Mouse (Mus musculus) T-helper 17 cell (primary cell): ENCODE results near the gene Gm5868.
"Not testable (repeated sequence)": the region's sequence is repeated elsewhere in the genome, so short reads cannot be mapped to it uniquely, and the experiment has no call there.

ENCODE experiments used
- in situ Hi-C, 2 experiments: fragments of 300-600 bp; cut with MboI, MseI; formaldehyde crosslinking; loops; 1 replicate in 1 of 2; 2 replicates in 1 of 2; pipeline ENCODE4 v1.15.1; 2025; ENCODE audit warnings: high pct_unique_total_duplicates in 2 of 2

Gene Gm5868

DNA sequence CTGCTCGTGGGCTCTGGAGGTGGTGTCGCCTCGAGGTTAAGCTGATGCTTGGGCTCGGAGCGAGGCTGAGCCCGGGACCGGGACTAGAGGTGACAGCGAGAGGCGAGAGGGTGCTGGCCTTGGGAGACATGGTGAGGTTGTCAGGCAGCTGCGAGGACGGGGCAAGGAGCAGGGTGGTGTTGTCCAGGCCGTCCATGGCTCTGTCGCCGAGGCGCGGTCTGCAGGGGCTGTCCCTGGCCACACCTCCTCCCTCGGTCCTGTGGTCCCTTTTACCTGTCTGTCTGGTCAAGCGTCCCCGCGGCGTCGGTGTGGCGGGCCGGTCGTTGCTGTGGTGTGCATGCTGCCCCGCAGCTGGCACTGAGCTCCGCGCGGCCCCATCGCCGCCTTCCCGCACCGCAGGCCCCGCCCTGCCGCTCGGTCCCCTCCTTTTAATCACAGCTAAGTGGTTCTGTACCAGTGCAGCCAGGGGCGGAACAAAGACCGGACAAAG, at the start of gene Gm5868:
Gm5868 (minus strand) TSS at position 360 of the 490 bp plus-strand sequence.
- in situ Hi-C loops = no loop called here

DNA sequence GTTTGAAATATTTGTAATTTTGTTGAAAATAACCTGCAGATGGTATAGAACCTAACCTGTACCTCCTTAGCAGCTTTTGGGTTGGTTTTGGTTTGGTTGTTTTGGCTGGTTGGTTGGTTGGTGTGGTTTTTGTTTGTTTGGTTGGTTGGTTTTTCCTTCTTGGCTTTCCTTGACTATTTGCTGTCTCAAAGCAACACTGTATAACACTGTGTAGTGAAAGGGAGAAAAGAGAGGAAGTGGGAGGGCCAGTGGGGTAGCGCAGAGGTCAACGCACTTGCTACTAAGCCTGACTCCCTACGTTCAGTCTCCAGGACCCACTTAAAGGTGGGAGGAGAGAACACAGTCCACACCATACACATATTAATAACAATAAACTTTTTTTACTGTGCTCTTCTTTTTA, 49.2 kb upstream of the Gm5868 start:
- in situ Hi-C loops = loop anchor here in 1 of 2 experiments (5.0 kb wide), 1 partner anchor 206 kb away; no protein-coding TSS in a partner anchor

DNA sequence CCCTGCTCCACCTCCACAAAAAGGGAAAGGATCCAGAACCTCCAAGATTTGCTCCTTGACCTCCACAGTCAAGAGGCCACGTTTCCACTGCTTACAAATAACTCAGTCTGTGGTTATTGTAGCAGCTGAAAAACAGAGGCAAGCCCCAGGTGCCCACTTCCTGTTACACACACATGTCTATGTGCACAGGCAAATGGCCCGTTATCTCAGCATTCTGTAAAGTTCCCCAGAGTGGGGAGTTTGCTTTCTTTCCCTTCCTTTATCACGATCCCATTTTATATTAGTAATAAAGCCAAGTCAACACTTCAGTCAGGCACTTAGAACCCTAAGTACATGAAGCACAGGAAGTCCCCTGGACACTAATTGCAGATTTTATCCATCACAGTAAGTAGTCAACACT, 48.8 kb upstream of the Gm5868 start:
- in situ Hi-C loops = loop anchor here in 1 of 2 experiments (5.0 kb wide), 1 partner anchor 206 kb away; no protein-coding TSS in a partner anchor

DNA sequence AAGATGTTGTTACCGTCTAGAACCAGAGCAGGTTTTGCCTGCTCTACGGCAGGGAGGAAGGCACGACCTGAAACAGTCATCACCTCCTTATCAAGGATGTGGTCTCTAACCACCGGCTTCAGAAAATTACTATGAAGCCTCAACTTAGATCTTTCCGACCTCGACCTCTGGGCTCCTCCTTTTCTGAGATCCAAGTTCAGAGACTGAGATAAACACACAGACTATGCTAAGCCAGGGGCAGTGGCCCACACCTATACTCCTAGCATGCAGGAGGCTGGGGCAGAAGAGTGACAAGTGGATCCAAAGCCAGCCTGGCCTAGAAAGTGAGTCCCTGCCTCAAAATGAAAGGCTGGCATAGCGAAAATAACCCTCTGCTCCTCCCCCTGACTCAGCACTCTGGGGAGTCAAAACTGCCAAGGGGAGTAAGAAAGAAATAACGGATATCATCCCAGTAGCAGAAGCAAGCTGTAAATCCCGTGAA, 47.5 kb upstream of the Gm5868 start:
- in situ Hi-C loops = loop anchor here in 1 of 2 experiments (5.0 kb wide), 1 partner anchor 207 kb away; no protein-coding TSS in a partner anchor

DNA sequence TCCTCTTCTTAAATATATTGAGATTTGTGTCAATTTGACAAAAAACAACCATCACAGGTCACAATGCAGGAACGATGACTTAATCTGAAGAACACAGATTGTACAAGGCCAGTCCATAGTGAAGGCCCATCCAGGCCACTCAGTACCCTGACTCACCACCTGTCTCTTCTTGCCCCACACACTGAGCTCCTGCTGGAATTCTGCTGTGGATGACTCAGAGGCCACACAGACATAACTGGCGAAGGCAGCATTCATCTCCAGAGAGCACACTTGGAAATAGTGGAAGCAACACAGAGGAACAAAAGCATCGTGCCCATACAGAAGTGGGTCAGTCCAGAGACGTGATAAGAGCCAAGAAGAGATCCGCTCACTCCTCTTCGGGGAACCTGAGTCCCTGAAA, 42.7 kb upstream of the Gm5868 start:
- in situ Hi-C loops = no loop called here

DNA sequence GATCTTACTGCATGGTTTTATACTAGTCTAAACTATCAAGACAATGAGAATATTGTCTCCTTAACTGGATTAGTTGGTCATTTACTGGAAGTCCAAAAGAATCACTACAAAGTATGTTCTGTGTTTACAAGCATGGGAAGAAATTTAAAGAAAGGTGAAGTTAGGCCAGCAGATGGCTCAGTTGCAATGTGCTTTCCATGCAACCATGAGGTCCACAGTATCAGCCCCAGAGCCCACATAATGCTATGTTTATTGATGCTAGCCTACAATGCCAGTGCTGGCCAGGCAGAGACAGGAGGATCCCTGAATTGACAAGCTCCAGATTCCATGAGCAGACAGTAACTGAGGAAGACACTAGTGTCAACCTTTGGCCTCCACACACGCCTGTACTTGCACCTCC, 33.7 kb upstream of the Gm5868 start:
- in situ Hi-C loops = no loop called here

DNA sequence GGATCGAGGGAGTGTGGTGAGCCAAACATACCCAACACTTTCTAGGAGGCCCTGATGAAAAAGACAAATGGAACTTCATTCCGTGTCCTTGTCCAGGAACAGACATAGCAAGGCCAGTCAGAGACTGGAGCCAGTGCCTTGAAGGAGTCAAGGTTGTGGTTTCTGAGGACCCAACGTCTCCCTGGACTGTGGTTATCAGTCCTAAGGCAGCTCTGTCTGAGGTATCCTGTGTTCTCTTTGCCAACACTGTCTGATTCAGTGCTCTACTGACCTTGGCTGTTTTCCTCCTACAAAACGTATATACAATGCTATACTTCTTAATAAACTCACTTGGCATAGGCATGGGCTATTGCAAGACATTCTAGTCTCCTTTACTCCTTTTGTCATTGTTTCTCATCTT, 30.1 kb upstream of the Gm5868 start:
- in situ Hi-C loops = no loop called here

DNA sequence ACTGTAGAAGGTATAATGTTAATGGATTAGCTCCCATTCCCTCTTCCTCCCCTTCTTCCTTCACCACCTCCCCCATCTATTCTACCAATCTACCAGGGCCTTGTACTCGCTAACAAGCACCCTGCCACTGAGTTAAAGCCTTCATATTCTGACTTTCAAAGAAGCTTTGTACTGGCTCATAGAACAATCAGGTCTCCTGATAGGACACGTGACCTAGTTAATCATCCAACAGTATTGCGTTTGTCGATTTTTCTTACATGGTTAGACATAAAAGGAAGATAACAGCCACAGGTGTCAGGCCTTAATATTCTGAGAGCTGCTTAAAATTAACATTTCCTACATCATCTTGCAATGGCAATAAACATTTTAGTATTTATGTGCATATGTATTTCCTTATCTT, 15.8 kb upstream of the Gm5868 start:
- in situ Hi-C loops = no loop called here

DNA sequence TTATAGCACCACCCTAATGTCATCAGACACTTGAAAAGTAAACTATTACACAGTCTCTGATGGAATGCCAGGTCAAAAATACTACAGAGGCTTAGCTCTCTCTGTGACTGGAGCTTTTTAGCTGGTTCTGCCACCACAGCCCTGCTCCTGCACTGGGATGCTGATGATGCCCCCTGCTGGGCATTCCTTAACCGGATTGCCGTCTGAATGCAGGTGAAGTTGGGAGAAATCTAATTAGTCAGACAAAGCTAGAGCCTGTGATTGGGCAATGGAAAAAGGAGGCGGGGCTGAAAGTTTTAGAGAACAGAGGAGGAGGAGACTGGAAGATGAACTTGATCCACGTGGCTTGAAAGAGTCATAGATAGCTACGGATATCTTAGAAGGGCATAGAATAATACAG, 13.7 kb upstream of the Gm5868 start:
- in situ Hi-C loops = no loop called here

DNA sequence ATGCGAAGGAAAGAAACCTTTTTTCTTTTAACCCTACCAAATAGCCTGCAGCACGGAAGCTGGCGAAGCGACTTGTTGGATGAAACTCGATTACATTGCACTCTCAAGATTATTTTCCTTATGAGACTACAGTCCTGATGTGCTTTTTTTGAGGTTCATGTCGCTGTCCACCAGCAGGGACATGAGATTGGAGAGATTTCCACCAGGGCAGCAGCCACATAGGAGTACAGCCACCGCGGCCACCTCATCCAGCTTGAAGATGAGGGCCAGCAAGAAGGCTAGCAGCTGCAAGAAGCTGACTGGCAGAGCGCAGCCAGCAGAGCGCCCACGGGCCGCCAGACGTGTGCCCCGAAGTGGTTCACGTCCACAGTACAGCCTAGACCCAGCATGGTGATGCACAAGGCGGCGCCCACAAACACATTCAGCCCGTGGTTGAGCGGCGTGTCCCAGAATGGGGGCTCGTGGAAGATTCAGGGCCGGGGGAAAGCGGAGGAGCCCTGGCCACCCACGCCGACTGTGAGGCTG, 622 bp downstream of the Gm5868 start:
- in situ Hi-C loops = not testable (repeated sequence)

DNA sequence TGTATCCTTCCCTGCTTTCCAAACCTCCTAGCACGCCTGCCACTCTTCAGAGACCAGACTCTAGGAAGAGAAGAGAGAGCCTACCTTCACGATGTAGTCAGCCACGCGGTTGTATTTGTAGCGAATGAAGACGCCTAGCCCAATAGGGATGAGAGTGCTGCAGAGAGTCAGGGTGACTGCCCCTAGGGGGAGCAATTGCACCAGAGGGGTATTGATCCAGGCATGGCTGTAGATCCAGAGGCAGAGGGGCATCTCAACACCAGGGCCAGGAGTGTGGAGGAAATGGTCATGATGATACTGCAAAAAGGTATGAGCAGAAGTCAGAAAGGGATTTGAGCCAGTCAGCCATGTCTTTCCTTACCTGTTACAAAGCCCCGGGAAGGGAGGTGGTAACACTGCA, 1.2 kb downstream of the Gm5868 start:
- in situ Hi-C loops = not testable (repeated sequence)

DNA sequence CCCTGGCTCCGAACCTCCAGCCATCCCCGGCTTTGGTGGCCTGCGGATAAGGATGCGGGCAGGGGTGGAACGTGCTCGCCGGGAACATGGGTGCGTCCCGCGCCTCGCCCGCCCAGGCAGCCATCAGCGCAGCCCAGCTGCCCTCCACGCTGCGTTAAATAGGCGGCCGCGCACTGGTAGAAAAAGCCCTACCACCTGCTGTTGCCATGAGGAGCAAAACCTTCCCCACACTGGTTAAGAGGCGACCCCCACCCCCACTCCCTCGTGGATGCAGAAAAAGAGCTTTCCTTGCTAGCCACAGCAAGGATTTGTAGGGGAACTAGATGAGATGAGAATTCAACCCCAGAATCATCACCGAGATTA, 6.4 kb downstream of the Gm5868 start, which contains the start of gene Zar1:
Zar1 (minus strand) TSS at position 285 of the 363 bp plus-strand sequence.
- in situ Hi-C loops = not testable (repeated sequence)

DNA sequence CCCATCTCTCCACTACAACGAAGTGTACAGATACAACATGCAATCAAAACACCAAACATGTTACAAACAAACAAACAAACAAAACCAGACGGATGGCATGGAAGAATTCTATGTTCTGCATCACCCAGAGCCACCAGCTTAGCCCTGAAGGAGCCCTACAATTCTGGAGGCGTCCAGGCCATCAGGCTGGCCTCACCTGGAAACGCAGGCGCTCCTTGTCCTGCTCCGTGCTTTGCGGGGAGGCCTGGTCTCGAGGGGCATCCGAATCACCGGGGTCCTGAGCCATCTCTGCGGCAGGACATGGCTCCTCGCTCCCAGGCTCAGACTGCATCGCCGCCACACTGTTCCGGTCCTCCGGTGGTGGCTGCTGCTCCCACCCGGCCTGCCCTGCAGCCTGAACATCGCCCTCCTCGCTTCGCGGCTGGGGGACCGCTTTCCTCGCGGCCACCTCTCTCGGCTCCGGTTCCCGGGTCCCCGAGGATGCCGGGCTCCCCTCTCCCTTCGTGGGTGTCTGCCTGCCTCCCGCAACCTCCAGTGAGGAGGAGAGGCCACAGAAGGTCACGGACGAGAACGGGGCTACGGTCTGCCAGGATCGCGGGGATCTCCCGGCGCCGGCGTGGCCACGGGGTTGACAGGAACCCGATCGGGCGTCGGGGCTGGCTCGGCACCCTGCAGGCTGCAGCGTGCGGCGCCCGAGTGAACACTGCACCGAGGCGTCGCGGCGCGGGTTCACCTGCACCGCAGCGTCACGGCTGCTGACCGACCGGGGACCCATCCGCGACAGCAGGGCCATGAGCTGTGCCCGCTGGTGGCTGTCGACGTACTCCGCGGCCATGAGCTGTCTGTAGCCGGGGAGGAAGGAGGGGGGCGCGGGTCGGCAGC, 7.0 kb downstream of the Gm5868 start:
- in situ Hi-C loops = not testable (repeated sequence)

DNA sequence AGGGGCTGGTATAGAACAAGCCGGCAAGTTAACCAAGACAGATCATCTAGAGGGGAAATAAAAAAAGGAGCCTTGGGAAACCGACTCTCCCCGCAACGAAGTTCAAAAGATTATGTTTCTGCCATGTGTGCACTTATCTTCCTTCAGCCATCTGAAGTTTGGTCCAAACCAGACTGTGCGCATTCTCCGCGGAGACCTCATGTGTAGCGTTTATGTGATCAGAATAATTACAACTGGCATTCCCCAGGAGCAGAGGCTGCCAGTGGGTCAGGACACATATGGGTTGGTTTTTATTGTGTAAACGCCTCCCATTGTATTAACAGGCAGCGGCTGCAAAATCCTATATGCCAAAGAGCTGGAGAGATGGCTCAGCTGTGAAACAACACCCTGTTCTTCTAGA, 7.8 kb downstream of the Gm5868 start:
- in situ Hi-C loops = not testable (repeated sequence)

DNA sequence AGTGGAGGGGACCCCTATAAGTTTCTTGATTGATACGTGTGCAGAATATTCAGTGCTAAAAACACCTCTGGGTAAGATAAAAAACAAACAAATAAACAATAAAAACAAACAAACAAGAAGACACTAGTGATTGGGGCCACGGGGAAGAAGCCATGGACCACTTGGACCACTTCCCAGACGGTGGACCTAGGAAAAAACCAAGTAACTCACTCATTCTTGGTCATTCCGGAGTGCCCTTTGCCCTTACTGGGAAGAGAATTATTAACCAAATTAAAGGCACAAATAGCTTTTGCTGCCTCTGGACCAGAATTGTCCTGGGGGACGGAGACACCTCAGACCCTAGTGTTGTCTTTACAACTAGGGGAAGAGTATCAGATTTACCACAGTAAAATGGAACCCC, 21.7 kb downstream of the Gm5868 start:
- in situ Hi-C loops = loop anchor here in 1 of 2 experiments (10.0 kb wide), 1 partner anchor 109 kb away; no protein-coding TSS in a partner anchor

DNA sequence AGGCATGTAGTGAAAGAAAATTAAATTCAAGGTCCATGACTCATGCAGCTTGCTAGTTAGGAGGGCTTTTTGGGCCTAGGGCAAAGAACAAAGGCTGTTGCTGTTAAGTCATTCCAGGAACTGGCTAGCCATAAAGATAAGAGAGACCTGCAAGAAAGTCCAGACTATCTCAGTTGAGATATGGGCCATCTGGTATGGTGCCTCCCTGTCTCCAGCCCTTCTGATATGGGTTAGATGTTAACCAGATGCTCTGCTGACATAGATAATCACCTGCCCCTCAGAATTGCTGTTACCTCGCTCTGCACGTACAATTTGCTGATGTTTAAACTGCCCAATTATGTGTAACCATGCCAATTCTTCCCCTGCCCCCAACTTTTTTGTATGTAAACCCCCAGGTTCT, 24.2 kb downstream of the Gm5868 start:
- in situ Hi-C loops = loop anchor here in 1 of 2 experiments (10.0 kb wide), 1 partner anchor 112 kb away; no protein-coding TSS in a partner anchor

DNA sequence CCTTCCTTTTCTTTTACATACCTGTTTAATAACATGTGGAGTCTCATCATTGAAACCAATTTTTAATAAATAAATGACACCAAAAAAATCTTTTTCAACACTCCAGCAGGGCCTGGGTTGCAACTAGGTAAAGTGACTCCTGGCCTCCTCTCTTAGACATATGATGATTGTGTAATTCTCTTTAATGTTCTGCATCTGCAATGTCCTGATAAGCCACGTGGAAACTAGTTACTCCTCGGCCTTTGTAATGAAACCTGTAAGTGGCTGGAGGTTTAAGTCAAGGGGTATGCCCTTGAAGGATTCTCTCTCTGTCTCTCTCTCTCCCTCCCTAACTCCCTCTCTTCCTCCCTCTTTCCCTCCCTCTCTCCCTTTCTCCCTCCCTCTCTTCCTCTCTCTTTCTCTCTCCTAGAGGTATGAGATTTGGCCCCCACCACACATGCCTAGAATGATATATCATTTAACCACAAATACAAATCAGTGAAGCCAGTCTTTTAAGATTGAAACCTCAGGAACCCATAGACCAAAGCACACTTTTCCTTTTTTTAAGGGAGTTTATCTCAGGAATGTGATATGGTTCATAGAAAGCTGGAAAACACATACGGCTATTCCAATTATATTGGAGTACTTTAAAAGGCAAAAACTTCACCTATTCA, 26.2 kb downstream of the Gm5868 start:
- in situ Hi-C loops = loop anchor here in 1 of 2 experiments (10.0 kb wide), 1 partner anchor 114 kb away; no protein-coding TSS in a partner anchor

DNA sequence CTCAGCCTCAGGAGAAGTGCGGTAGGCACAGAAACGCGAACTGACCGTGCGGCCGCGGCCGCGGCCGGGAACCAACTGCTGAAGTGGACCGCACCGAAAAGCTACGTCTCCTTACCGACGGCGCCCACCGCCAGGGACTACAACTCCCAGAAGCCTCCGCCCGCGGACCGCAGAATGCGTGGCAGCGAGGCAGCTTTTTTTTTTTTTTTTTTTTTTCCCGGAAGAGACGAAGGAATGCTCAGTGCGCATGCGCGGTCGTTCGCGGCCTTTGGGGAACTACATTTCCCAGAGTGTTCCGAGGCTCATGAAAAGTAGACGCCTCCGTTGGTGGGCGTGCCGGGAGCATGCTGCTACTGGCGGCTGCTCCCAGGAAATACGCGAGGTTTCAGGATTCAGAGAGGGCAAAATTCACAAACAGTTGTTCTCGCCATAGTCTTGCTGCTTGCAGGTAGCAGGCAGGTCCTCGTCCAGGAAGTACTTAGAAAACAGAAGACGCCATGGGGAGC, 27.8 kb downstream of the Gm5868 start, which contains the start of gene Nfxl1:
Nfxl1 (minus strand) TSS at position 141 of the 506 bp plus-strand sequence.
- in situ Hi-C loops = loop anchor here in 1 of 2 experiments (10.0 kb wide), 1 partner anchor 115 kb away; no protein-coding TSS in a partner anchor

DNA sequence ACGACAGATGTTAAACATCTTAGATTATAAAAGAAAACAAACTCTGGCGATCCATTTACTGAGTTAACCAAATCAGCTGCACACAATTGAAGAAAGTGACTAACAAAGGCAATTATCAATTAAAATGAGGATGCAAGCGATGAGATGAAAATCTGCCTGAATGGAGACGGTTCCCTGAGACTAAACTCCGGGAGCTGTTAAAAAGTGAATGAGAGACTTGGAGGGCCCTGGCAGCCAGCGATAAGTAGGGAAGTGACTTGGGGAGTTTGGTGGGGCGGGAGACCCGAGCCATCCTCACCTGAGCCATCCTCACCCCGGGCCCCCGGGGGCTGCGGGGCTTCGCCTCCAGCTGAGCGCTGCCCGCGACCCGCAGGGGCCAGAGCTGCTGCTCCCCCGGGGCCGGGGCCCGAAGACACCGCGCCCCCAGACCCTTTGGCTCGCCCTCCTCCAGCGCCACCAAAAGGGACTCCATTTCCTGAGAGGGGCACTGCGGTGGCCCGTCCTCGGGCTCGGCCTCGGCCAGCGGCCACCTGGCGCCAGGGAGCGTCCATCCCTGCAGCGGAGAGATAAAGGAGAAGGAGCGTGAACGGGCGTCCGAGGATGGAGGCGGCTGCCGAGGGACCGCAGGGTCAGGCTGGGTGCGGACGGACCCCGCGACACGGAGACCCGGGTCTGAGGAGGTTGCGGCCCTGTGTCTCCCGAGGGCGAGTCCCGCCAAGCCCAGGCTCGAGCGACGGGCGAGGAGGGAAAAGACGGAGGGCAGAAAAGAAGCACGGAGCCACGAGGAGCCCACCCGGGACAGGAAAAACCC, 28.4 kb downstream of the Gm5868 start:
- in situ Hi-C loops = no loop called here

DNA sequence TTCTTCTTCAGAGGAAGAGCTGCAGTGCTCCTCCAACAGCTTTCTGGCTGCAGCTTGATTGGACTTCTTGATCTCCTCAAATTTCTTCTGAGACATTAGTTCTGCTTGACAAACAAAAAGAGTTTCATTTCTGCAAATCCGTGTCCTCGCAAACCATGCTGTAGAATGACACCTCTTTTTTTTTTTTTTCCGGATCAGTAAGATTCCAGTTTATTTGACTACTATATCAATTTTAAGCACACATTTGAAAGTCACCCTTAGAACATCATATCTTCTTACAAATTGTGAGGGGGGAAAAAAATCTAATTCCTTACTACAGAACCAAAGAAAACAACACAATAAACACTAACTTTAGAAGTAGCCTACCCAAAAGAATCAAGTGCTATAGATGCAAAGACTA, 31.1 kb downstream of the Gm5868 start:
- in situ Hi-C loops = no loop called here

DNA sequence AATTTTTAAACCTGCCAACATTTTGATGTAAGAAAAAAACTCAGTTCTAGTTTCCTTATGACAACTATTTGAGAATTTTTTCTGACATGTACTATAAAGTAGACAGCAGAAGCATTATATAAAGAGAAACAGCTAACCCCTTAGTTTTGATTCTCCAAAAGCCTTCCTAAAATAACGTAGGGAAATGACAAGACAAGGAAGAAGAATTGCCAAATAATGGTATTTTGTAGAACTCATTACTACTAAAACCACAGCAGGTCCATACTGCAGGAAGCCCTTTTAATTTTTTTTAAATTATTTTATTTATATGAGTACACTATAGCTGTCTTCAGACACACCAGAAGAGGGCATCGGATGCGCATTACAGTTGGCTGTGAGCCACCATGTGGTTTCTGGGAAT, 36.1 kb downstream of the Gm5868 start:
- in situ Hi-C loops = no loop called here
